Mouse (Mus musculus): ENCODE results near the gene Kcnn4. TPM values are rescaled to one million over a fixed set of nuclear protein-coding genes. Genes with fewer than 3 reads are reported as not detected.

Gene Kcnn4
- polyA plus RNA-seq, 2 experiments = 2.4 TPM

GRCm38 (mm10) chr7:24408186-24408585, 38.1 kb downstream of the Kcnn4 start:
- no peak overlapping the region for H3K4me2 ChIP-seq (replicated peaks; ENCODE audit: low read depth, low read length, severe bottlenecking)
- DNase-seq (ENCODE audit: low spot score) (no peak), ATAC-seq (ENCODE audit: low FRiP score, low read depth) (no peak)
- H3K27me3 ChIP-seq (ENCODE audit: control insufficient read depth, insufficient read depth, low read length) = no peaks in the 10 kb centered on the region
- TF ChIP-seq POLR2A (IDR thresholded peaks at IDR 0.05; ENCODE audit: borderline replicate concordance, extremely low read depth, insufficient read depth, insufficient read length) = no peak
- H3K4me1 ChIP-seq (ENCODE audit: control insufficient read depth, insufficient read depth, low read length) = 0 out of 2 replicates have a peak, but pooled peaks cover 4% of the 10 kb centered on the region
- H3K27ac ChIP-seq (replicated peaks; ENCODE audit: low read depth, low read length) = no peak overlapping the region
- H3K4me3 ChIP-seq (replicated peaks; ENCODE audit: low read length) = no peak overlapping the region
- no peaks in the 10 kb centered on the region for H3K9me3 ChIP-seq (ENCODE audit: control insufficient read depth, low read length)
- WGBS = 79% methylated on average over 9 of the region's 9 CpGs
- peaks cover 25% of the 10 kb centered on the region for H3K36me3 ChIP-seq (ENCODE audit: control insufficient read depth, insufficient read depth, low read length)
- H3K9ac ChIP-seq (ENCODE audit: low read depth, low read length, severe bottlenecking) = no peak overlapping the region

GRCm38 (mm10) chr7:24410123-24410522, 40.1 kb downstream of the Kcnn4 start:
- no peak for TF ChIP-seq POLR2A (IDR thresholded peaks at IDR 0.05; ENCODE audit: borderline replicate concordance, extremely low read depth, insufficient read depth, insufficient read length)
- no peak overlapping the region for H3K4me2 ChIP-seq (replicated peaks; ENCODE audit: low read depth, low read length, severe bottlenecking)
- DNase-seq (ENCODE audit: low spot score) (no peak), ATAC-seq (ENCODE audit: low FRiP score, low read depth) (no peak)
- WGBS = 85% methylated on average over 6 of the region's 6 CpGs
- 0 out of 2 replicates have a peak, but pooled peaks cover 4% of the 10 kb centered on the region for H3K4me1 ChIP-seq (ENCODE audit: control insufficient read depth, insufficient read depth, low read length)
- no peak overlapping the region for H3K4me3 ChIP-seq (replicated peaks; ENCODE audit: low read length)
- no peak overlapping the region for H3K27ac ChIP-seq (replicated peaks; ENCODE audit: low read depth, low read length)
- no peaks in the 10 kb centered on the region for H3K27me3 ChIP-seq (ENCODE audit: control insufficient read depth, insufficient read depth, low read length)
- no peak overlapping the region for H3K9ac ChIP-seq (ENCODE audit: low read depth, low read length, severe bottlenecking)
- H3K9me3 ChIP-seq (ENCODE audit: control insufficient read depth, low read length) = no peaks in the 10 kb centered on the region
- peaks cover 18% of the 10 kb centered on the region for H3K36me3 ChIP-seq (ENCODE audit: control insufficient read depth, insufficient read depth, low read length)

DNA sequence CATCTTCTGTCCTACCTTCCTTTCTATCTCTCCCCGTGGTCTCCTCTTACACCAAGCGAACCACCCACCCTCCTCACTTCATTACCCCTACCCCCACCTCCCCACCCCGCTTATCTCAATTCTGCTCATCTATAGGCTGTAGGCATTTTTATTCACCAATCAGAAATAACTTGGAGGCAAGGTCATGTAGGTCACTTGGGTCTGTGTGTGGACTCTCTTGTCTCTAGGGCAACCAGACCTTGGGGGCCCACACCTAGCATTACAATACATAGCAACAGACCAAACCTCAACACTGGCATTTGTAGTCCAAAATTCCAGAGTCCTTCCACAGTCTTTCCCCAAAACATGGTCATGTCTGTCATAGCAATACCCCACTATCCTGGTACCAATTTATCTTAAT, 40.8 kb downstream of the Kcnn4 start:
- no peak for DNase-seq (ENCODE audit: low spot score)
- Histone ChIP-seq H3K36me3 (ENCODE audit: control insufficient read depth, insufficient read depth, low read length) (peaks cover 11% of the 10 kb centered on the region), H3K9me3 (ENCODE audit: control insufficient read depth, low read length) (no peaks in the 10 kb centered on the region), H3K27me3 (ENCODE audit: control insufficient read depth, insufficient read depth, low read length) (no peaks in the 10 kb centered on the region), H3K9ac (ENCODE audit: low read depth, low read length, severe bottlenecking) (no peak overlapping the region), H3K27ac (replicated peaks; ENCODE audit: low read depth, low read length) (no peak overlapping the region), H3K4me3 (replicated peaks; ENCODE audit: low read length) (no peak overlapping the region), H3K4me1 (ENCODE audit: control insufficient read depth, insufficient read depth, low read length) (0 out of 2 replicates have a peak, but pooled peaks cover 4% of the 10 kb centered on the region), H3K4me2 (replicated peaks; ENCODE audit: low read depth, low read length, severe bottlenecking) (no peak overlapping the region)
- no peak for TF ChIP-seq POLR2A (IDR thresholded peaks at IDR 0.05; ENCODE audit: borderline replicate concordance, extremely low read depth, insufficient read depth, insufficient read length)
- no peak for ATAC-seq (ENCODE audit: low FRiP score, low read depth)
- 83% methylated on average over 3 of the region's 3 CpGs for WGBS

- no peak for TF ChIP-seq POLR2A (IDR thresholded peaks at IDR 0.05; ENCODE audit: borderline replicate concordance, extremely low read depth, insufficient read depth, insufficient read length)
- H3K4me3 ChIP-seq (replicated peaks; ENCODE audit: low read length) = no peak overlapping the region
- H3K27me3 ChIP-seq (ENCODE audit: control insufficient read depth, insufficient read depth, low read length) = no peaks in the 10 kb centered on the region
- no peak overlapping the region for H3K9ac ChIP-seq (ENCODE audit: low read depth, low read length, severe bottlenecking)
- H3K9me3 ChIP-seq (ENCODE audit: control insufficient read depth, low read length) = no peaks in the 10 kb centered on the region
- peaks cover 4% of the 10 kb centered on the region; the same call in 1 of the 2 replicates for H3K36me3 ChIP-seq (ENCODE audit: control insufficient read depth, insufficient read depth, low read length)
- DNase-seq (ENCODE audit: low spot score) (no peak), ATAC-seq (ENCODE audit: low FRiP score, low read depth) (no peak)
- H3K4me1 ChIP-seq (ENCODE audit: control insufficient read depth, insufficient read depth, low read length) = no peaks in the 10 kb centered on the region
- H3K4me2 ChIP-seq (replicated peaks; ENCODE audit: low read depth, low read length, severe bottlenecking) = no peak overlapping the region
- 90% methylated on average over 3 of the region's 3 CpGs for WGBS
- no peak overlapping the region for H3K27ac ChIP-seq (replicated peaks; ENCODE audit: low read depth, low read length)
Measured at GRCm38 (mm10) chr7:24413630-24414029, 43.6 kb downstream of the Kcnn4 start.

GRCm38 (mm10) chr7:24415261-24415660, 45.2 kb downstream of the Kcnn4 start:
- Histone ChIP-seq H3K4me3 (replicated peaks; ENCODE audit: low read length) (no peak overlapping the region), H3K36me3 (ENCODE audit: control insufficient read depth, insufficient read depth, low read length) (peaks cover 7% of the 10 kb centered on the region), H3K27me3 (ENCODE audit: control insufficient read depth, insufficient read depth, low read length) (no peaks in the 10 kb centered on the region), H3K27ac (replicated peaks; ENCODE audit: low read depth, low read length) (no peak overlapping the region), H3K4me2 (replicated peaks; ENCODE audit: low read depth, low read length, severe bottlenecking) (no peak overlapping the region), H3K4me1 (ENCODE audit: control insufficient read depth, insufficient read depth, low read length) (no peaks in the 10 kb centered on the region), H3K9ac (ENCODE audit: low read depth, low read length, severe bottlenecking) (no peak overlapping the region), H3K9me3 (ENCODE audit: control insufficient read depth, low read length) (no peaks in the 10 kb centered on the region)
- ATAC-seq (ENCODE audit: low FRiP score, low read depth) (no peak), DNase-seq (ENCODE audit: low spot score) (no peak)
- TF ChIP-seq POLR2A (IDR thresholded peaks at IDR 0.05; ENCODE audit: borderline replicate concordance, extremely low read depth, insufficient read depth, insufficient read length) = no peak
- WGBS = 72% methylated on average over 7 of the region's 7 CpGs

GRCm38 (mm10) chr7:24419579-24419978, 49.5 kb downstream of the Kcnn4 start:
- ATAC-seq (ENCODE audit: low FRiP score, low read depth) (no peak), DNase-seq (ENCODE audit: low spot score) (no peak)
- 86% methylated on average over 8 of the region's 8 CpGs for WGBS
- no peak overlapping the region for H3K27ac ChIP-seq (replicated peaks; ENCODE audit: low read depth, low read length)
- H3K9ac ChIP-seq (ENCODE audit: low read depth, low read length, severe bottlenecking) = no peak overlapping the region
- no peak for TF ChIP-seq POLR2A (IDR thresholded peaks at IDR 0.05; ENCODE audit: borderline replicate concordance, extremely low read depth, insufficient read depth, insufficient read length)
- H3K9me3 ChIP-seq (ENCODE audit: control insufficient read depth, low read length) = no peaks in the 10 kb centered on the region
- H3K4me3 ChIP-seq (replicated peaks; ENCODE audit: low read length) = no peak overlapping the region
- no peaks in the 10 kb centered on the region for H3K4me1 ChIP-seq (ENCODE audit: control insufficient read depth, insufficient read depth, low read length)
- no peaks in the 10 kb centered on the region for H3K27me3 ChIP-seq (ENCODE audit: control insufficient read depth, insufficient read depth, low read length)
- H3K4me2 ChIP-seq (replicated peaks; ENCODE audit: low read depth, low read length, severe bottlenecking) = no peak overlapping the region
- H3K36me3 ChIP-seq (ENCODE audit: control insufficient read depth, insufficient read depth, low read length) = peaks cover 41% of the 10 kb centered on the region

All from limb, embryonic 14.5 days (tissue).